Mouse (Mus musculus) kidney, adult 2 months (tissue): ENCODE data around the gene Isx. TPM values are rescaled to one million over a fixed set of nuclear protein-coding genes. Genes with fewer than 3 reads are reported as not detected.

Experiments used
- DNase-seq: peaks from one replicate; pipeline ENCODE4 v3.0.0; 2021
- H3K27ac ChIP-seq: fragments of 200-500 bp; 2 replicates; pipeline ENCODE4 v1.5.1; 2012; ENCODE audit warnings: low read depth, low read length, control low read depth, inconsistent platforms; ENCODE audit not compliant: insufficient read depth
- H3K27me3 ChIP-seq: fragments of 200-500 bp; replicated peaks from 2 replicates; pipeline ENCODE4 v1.6.1; 2012; ENCODE audit warnings: mild to moderate bottlenecking, moderate library complexity, low read length, inconsistent platforms; ENCODE audit not compliant: control insufficient read depth, insufficient read depth
- H3K36me3 ChIP-seq: fragments of 200-500 bp; 2 replicates; pipeline ENCODE4 v1.6.1; 2012; ENCODE audit warnings: mild to moderate bottlenecking, moderate library complexity, low read length, inconsistent platforms; ENCODE audit not compliant: control insufficient read depth, insufficient read depth
- H3K4me1 ChIP-seq: fragments of 200-500 bp; 2 replicates; pipeline ENCODE4 v1.6.1; 2011; ENCODE audit warnings: low read length; ENCODE audit not compliant: control insufficient read depth, insufficient read depth
- H3K4me3 ChIP-seq: fragments of 200-500 bp; 2 replicates; pipeline ENCODE4 v1.5.1; 2011; ENCODE audit warnings: mild to moderate bottlenecking, low read depth, low read length, control low read depth; ENCODE audit not compliant: insufficient read depth
- CTCF ChIP-seq: fragments of 200-500 bp; conservative IDR thresholded peaks from 2 replicates; pipeline ENCODE4 v1.5.1; 2011; ENCODE audit warnings: low read depth, mild to moderate bottlenecking, control low read depth, low read length, moderate library complexity, mixed read lengths; ENCODE audit not compliant: insufficient read depth, insufficient read length
- POLR2A ChIP-seq: fragments of 200-500 bp; IDR thresholded peaks from one replicate; pipeline ENCODE4 v1.6.1; 2011; ENCODE audit warnings: low read depth, low read length, control low read depth
- WGBS: fragments of 180-500 bp; shearing (Covaris S2); methylation state at CpG from one replicate; pipeline ENCODE4 v1.1.7; 2018; 5-methylcytosine and 5-hydroxymethylcytosine counted together
- polyA plus RNA-seq: library from polyadenylated mRNA; depleted of rRNA; stranded (reverse); fragments of >200 nt; gene quantifications from 2 replicates; pipeline ENCODE4 v1.2.3, GENCODE M21; 2012; rRNA removed

Gene Isx
- polyA plus RNA-seq, 1 experiment = not detected

DNA sequence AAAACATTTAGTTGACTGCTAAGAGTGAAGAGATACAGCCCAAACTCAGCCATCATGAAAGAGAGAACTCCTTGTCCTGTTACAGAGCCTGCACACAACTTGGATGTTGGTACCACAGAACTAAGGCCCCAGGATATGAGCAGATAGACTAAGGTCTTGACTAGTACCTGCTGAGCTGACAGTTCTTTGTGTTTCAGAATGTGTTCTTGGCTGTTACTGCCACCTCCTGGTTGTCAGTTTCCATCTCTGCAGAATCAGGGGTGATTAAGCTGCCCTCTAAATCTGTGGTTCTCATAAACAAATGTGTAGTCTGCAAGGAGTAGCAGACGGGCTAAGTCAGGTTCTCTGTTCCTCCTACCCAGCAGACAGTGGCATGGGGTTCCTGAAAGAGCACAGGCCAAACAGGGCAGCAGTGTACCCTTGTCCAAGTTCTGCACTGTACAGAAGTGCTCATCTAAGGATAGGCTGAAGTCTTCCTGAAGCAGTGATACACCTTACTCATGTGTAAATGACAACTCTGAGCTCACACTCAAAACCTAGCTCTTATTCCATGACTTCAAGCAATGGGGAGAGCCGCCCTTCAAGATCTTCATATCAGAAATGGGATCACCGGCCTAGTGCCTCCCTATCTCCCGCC is 49.0 kb downstream of the Isx start:
- DNase-seq = no peak
- Histone ChIP-seq H3K4me3 (no peak overlapping the region), H3K36me3 (no peaks in the 10 kb centered on the region), H3K27ac (no peak overlapping the region), H3K4me1 (no peaks in the 10 kb centered on the region), H3K27me3 (no peaks in the 10 kb centered on the region)
- TF ChIP-seq POLR2A = no peak
- TF ChIP-seq CTCF = no peak
- 76% methylated on average over 4 of the region's 4 CpGs for WGBS

DNA sequence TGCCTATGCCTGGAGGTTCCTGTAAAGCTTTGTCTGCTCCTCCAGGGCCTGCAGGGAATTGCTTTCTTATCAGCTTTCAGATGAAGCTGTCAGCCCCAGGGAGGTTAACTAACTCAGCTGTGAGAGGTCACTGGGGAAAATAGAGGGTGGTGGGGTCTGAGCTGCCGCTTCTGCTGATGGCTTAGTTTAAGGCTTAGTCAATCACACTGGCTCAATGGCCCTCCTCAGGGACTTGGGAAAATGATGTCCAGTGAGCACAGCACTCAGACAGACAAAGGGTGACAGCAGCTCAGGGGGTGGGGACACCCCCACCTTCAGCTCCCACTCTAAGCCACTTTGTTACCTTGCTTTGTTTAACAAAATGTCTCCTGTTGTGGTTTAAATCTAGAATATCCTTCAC is 55.0 kb downstream of the Isx start:
- H3K27me3 ChIP-seq = no peaks in the 10 kb centered on the region
- no peak overlapping the region for H3K4me3 ChIP-seq
- no peaks in the 10 kb centered on the region for H3K4me1 ChIP-seq
- H3K27ac ChIP-seq = no peak overlapping the region
- no peak for TF ChIP-seq POLR2A
- TF ChIP-seq CTCF = no peak
- no peaks in the 10 kb centered on the region for H3K36me3 ChIP-seq
- DNase-seq = no peak
- 75% methylated on average over 1 of the region's 1 CpGs for WGBS

GRCm38 (mm10) chr8:74930731-74931130 is 57.8 kb downstream of the Isx start:
- no peaks in the 10 kb centered on the region for H3K4me1 ChIP-seq
- DNase-seq = peak; percentile 48
- WGBS = 27% methylated on average over 3 of the region's 3 CpGs
- no peak overlapping the region for H3K27ac ChIP-seq
- TF ChIP-seq POLR2A (no peak), CTCF (peak; percentile 67)
- no peaks in the 10 kb centered on the region for H3K36me3 ChIP-seq
- H3K4me3 ChIP-seq = no peak overlapping the region
- H3K27me3 ChIP-seq = no peaks in the 10 kb centered on the region

GRCm38 (mm10) chr8:74935308-74935707 is 62.3 kb downstream of the Isx start:
- Histone ChIP-seq H3K36me3 (no peaks in the 10 kb centered on the region), H3K4me3 (no peak overlapping the region), H3K27ac (no peak overlapping the region), H3K27me3 (no peaks in the 10 kb centered on the region), H3K4me1 (0 out of 2 replicates have a peak, but pooled peaks cover 4% of the 10 kb centered on the region)
- TF ChIP-seq CTCF = peak; percentile 68
- TF ChIP-seq POLR2A = no peak
- 23% methylated on average over 6 of the region's 6 CpGs for WGBS
- DNase-seq = peak; percentile 52

GRCm38 (mm10) chr8:74936656-74937055 is 63.7 kb downstream of the Isx start:
- Histone ChIP-seq H3K27ac (no peak overlapping the region), H3K27me3 (no peaks in the 10 kb centered on the region), H3K36me3 (no peaks in the 10 kb centered on the region), H3K4me3 (no peak overlapping the region), H3K4me1 (0 out of 2 replicates have a peak, but pooled peaks cover 4% of the 10 kb centered on the region)
- TF ChIP-seq CTCF = no peak
- TF ChIP-seq POLR2A = no peak
- WGBS = 39% methylated on average over 2 of the region's 2 CpGs
- DNase-seq = peak; percentile 57

DNA sequence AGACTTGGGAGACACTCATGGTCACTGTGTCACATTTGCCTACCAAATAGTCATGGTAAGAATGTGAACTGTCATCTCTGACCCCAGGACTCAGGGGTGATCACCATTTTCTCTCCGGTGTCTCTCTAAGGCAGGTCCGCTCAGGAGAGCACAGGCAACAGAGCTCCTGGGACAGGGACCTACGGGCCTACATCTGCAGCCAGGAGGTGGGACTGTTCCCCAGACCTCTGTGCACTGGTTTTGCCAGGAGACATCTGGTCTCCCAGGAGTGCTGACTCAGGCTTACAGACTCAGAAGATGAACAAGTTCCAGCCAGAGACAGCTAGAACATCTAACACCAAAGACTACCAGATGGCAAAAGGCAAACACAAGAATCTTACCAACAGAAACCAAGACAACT is 69.1 kb downstream of the Isx start:
- Histone ChIP-seq H3K36me3 (no peaks in the 10 kb centered on the region), H3K4me3 (no peak overlapping the region), H3K27me3 (no peaks in the 10 kb centered on the region), H3K4me1 (no peaks in the 10 kb centered on the region), H3K27ac (no peak overlapping the region)
- 90% methylated on average over 3 of the region's 3 CpGs for WGBS
- DNase-seq = no peak
- TF ChIP-seq POLR2A = no peak
- TF ChIP-seq CTCF = no peak

Other genes with a start within 250 kb of the Isx start
- gene Hmgxb4, start 120.2 kb downstream of the Isx start, polyA plus RNA-seq = 13.3 and 13.7 TPM in 2 replicates
- 84.8 and 89.1 TPM in 2 replicates for gene Tom1, start 160.5 kb downstream of the Isx start, polyA plus RNA-seq
- 22.5 and 25.7 TPM in 2 replicates for gene Hmox1, start 220.4 kb downstream of the Isx start, polyA plus RNA-seq
- 5.7 and 6.0 TPM in 2 replicates for gene Mcm5, start 236.4 kb downstream of the Isx start, polyA plus RNA-seq